Mouse (Mus musculus): Measurements from ENCODE around the gene Aire. TPM values are rescaled to one million over a fixed set of nuclear protein-coding genes. Genes with fewer than 3 reads are reported as not detected.
A peak's percentile ranks its signal among the peaks of the same experiment; 100 is the strongest.
"Not testable (repeated sequence)": the region's sequence is repeated elsewhere in the genome, so short reads cannot be mapped to it uniquely, and the experiment has no call there.

Gene Aire
- total RNA-seq, 2 experiments from 2014 or later = 0.16 to 0.45 TPM

GRCm38 (mm10) chr10:78054633-78055565 is 11.5 kb upstream of the Aire start:
- no peak for DNase-seq (ENCODE audit: low spot score in 2 of 2)

GRCm38 (mm10) chr10:78049519-78050035 is 6.2 kb upstream of the Aire start:
- DNase-seq (ENCODE audit: low spot score in 2 of 2) = no peak

GRCm38 (mm10) chr10:78048061-78048730 is 4.8 kb upstream of the Aire start:
- no peak for DNase-seq (ENCODE audit: low spot score in 2 of 2)

GRCm38 (mm10) chr10:78046388-78046787 is 3.0 kb upstream of the Aire start:
- no peak for DNase-seq (ENCODE audit: low spot score in 2 of 2)

- DNase-seq (ENCODE audit: low spot score in 2 of 2) = no peak
Observed at GRCm38 (mm10) chr10:78044531-78044930, 1.1 kb upstream of the Aire start.

GRCm38 (mm10) chr10:78042697-78043405 is 559 bp downstream of the Aire start:
- DNase-seq (ENCODE audit: low spot score in 2 of 2) = peak; percentile 26 to 31

GRCm38 (mm10) chr10:78042096-78042495 is 1.3 kb downstream of the Aire start:
- DNase-seq (ENCODE audit: low spot score in 2 of 2) = no peak

- DNase-seq (ENCODE audit: low spot score in 2 of 2) = no peak
Observed at GRCm38 (mm10) chr10:78041647-78042046, 1.8 kb downstream of the Aire start, which contains the start of gene Dnmt3l. Gene Dnmt3l (plus strand): TSS chr10:78041947.

GRCm38 (mm10) chr10:78037139-78037538 is 6.3 kb downstream of the Aire start:
- no peak for DNase-seq (ENCODE audit: low spot score in 2 of 2)

GRCm38 (mm10) chr10:78031987-78032386 is 11.4 kb downstream of the Aire start:
- no peak for DNase-seq (ENCODE audit: low spot score in 2 of 2)

- DNase-seq (ENCODE audit: low spot score in 2 of 2) = no peak
Observed at GRCm38 (mm10) chr10:78029080-78029479, 14.3 kb downstream of the Aire start.

GRCm38 (mm10) chr10:78028129-78028528 is 15.3 kb downstream of the Aire start:
- DNase-seq (ENCODE audit: low spot score in 2 of 2) = peak; percentile 58 to 77

- not testable (repeated sequence) for DNase-seq (ENCODE audit: low spot score in 2 of 2)
Observed at GRCm38 (mm10) chr10:78025453-78025852, 18.0 kb downstream of the Aire start.

- DNase-seq (ENCODE audit: low spot score in 2 of 2) = not testable (repeated sequence)
Observed at GRCm38 (mm10) chr10:78019984-78020383, 23.4 kb downstream of the Aire start.

- DNase-seq (ENCODE audit: low spot score in 2 of 2) = no peak
Observed at GRCm38 (mm10) chr10:78019291-78019690, 24.1 kb downstream of the Aire start.

GRCm38 (mm10) chr10:78018797-78019203 is 24.6 kb downstream of the Aire start:
- DNase-seq (ENCODE audit: low spot score in 2 of 2) = peak; percentile 71 to 79

- no peak for DNase-seq (ENCODE audit: low spot score in 2 of 2)
Observed at GRCm38 (mm10) chr10:78016366-78016765, 27.0 kb downstream of the Aire start.

- DNase-seq (ENCODE audit: low spot score in 2 of 2) = no peak
Observed at GRCm38 (mm10) chr10:78015489-78015888, 27.9 kb downstream of the Aire start.

- DNase-seq (ENCODE audit: low spot score in 2 of 2) = no peak
Observed at GRCm38 (mm10) chr10:78012661-78013495, 30.5 kb downstream of the Aire start.

- DNase-seq (ENCODE audit: low spot score in 2 of 2) = not testable (repeated sequence)
Observed at GRCm38 (mm10) chr10:78011116-78011515, 32.3 kb downstream of the Aire start.

Measured in layer of hippocampus, postnatal 14 days (tissue).